Mouse (Mus musculus) cerebellum, adult 2 months (tissue): ENCODE measurements at regions not wholly inside any gene's neighbourhood (a gene's known extent, or its start where the extent isn't known, plus 50 kb on each side); places are given as distances from the start of the nearest gene placed in this dataset.

ENCODE experiments used
- CTCF ChIP-seq: fragments of 200-500 bp; IDR thresholded peaks from 2 replicates; pipeline ENCODE4 v1.5.1; 2011; ENCODE audit warnings: low read depth, mild to moderate bottlenecking, control low read depth, low read length, moderate library complexity, borderline replicate concordance; ENCODE audit not compliant: insufficient read depth
- POLR2A ChIP-seq: fragments of 200-500 bp; IDR thresholded peaks from 2 replicates; pipeline ENCODE4 v1.6.1; 2011; ENCODE audit warnings: low read length, control low read depth, borderline replicate concordance; ENCODE audit not compliant: insufficient read depth

- TF ChIP-seq POLR2A (no peak), CTCF (no peak)
These were observed 58.1 kb upstream of the Mapk10 start for GRCm38 (mm10) chr5:103269206-103269605.
